Mouse (Mus musculus) heart, postnatal 0 days (tissue): ENCODE data around the gene Steap4. TPM values are rescaled to one million over a fixed set of nuclear protein-coding genes. Genes with fewer than 3 reads are reported as not detected.

Source experiments
- ATAC-seq: fragments of 200-750 bp; cut with Nextera tagmentation; 2 replicates; pipeline ENCODE4 v1.8.0; 2017; ENCODE audit warnings: low read depth, moderate number of reproducible peaks, moderate library complexity; ENCODE audit not compliant: insufficient read depth
- DNase-seq: peaks from one replicate; pipeline ENCODE4 v3.0.0-alpha.2; 2016; ENCODE audit warnings: low spot score
- H3K27ac ChIP-seq: fragments of 300-500 bp; sonication (generic); 2 replicates; pipeline ENCODE4 v1.5.1; 2014; ENCODE audit warnings: low read depth, mild to moderate bottlenecking
- H3K27me3 ChIP-seq: fragments of 300-500 bp; sonication (generic); 2 replicates; pipeline ENCODE4 v1.6.1; 2014; ENCODE audit warnings: low read length, mixed read lengths; ENCODE audit not compliant: control insufficient read depth, insufficient read depth
- H3K36me3 ChIP-seq: fragments of 300-500 bp; sonication (generic); replicated peaks from 2 replicates; pipeline ENCODE4 v1.6.1; 2014; ENCODE audit warnings: low read length, mixed read lengths; ENCODE audit not compliant: control insufficient read depth, insufficient read depth
- H3K4me1 ChIP-seq: fragments of 300-500 bp; sonication (generic); 2 replicates; pipeline ENCODE4 v1.6.1; 2014; ENCODE audit warnings: antibody characterized with exemption; ENCODE audit not compliant: control insufficient read depth, insufficient read depth
- H3K4me2 ChIP-seq: fragments of 300-500 bp; sonication (generic); 2 replicates; pipeline ENCODE4 v1.6.1; 2014; ENCODE audit warnings: low read depth, mild to moderate bottlenecking, low read length, moderate library complexity
- H3K4me3 ChIP-seq: fragments of 300-500 bp; sonication (generic); 2 replicates; pipeline ENCODE4 v1.5.1; 2014; ENCODE audit warnings: low read depth, low read length
- H3K9ac ChIP-seq: fragments of 300-500 bp; sonication (generic); replicated peaks from 2 replicates; pipeline ENCODE4 v1.6.1; 2014; ENCODE audit warnings: low read depth, low read length, mixed read lengths
- H3K9me3 ChIP-seq: fragments of 300-500 bp; sonication (generic); replicated peaks from 2 replicates; pipeline ENCODE4 v1.6.1; 2016; ENCODE audit warnings: low read length; ENCODE audit not compliant: control insufficient read depth
- CTCF ChIP-seq: IDR thresholded peaks from 2 replicates; pipeline ENCODE4 v1.5.1; 2016; ENCODE audit warnings: antibody characterized with exemption, control low read depth, low read depth
- EP300 ChIP-seq: IDR thresholded peaks from 2 replicates; pipeline ENCODE4 v1.6.1; 2016; ENCODE audit warnings: antibody characterized with exemption, low read depth
- WGBS: fragments of 180-500 bp; shearing (Covaris S2); extraction: QIAGEN DNeasy Blood & Tissue Kit; methylation state at CpG from one replicate; pipeline ENCODE4 v1.1.7; 2014; 5-methylcytosine and 5-hydroxymethylcytosine counted together
- polyA plus RNA-seq: library from polyadenylated mRNA; unstranded; fragments of >200 nt; fragmentation: Nextera tagmentation; extraction: Ambion mirVana; gene quantifications from 2 replicates; pipeline ENCODE4 v1.2.1, GENCODE M21; 2015
- total RNA-seq: library from RNA; depleted of rRNA; stranded (reverse); fragments of >200 nt; gene quantifications from 2 replicates; pipeline ENCODE4 v1.2.3, GENCODE M21; 2014; ENCODE audit warnings: low replicate concordance; rRNA removed

The Steap4 gene
- total and polyA plus RNA-seq, 2 experiments from 2014 or later, result 7.0 to 10.6 TPM

DNA sequence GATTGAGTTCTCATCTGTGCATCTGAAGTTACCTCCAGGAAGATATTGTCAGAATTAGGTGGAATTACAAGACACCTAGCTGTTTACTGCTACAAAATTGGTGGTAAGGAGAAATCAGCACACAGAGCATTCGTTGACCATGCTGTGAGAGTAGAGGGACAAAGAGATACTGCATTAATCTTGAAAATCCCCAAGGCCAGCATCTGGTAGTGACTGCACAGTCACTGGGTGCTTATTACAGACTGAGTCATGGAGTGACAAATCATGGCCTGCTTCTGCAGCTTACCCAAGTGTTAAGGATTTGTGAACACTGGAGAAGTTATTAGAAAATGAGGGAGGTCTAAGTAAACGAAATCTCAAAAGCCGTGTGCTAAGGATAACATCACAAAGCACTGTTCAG is 53.0 kb downstream of the Steap4 start:
- Histone ChIP-seq H3K27ac (no peak overlapping the region), H3K9ac (no peak overlapping the region), H3K4me3 (no peak overlapping the region), H3K4me2 (no peak overlapping the region), H3K27me3 (no peaks in the 10 kb centered on the region), H3K4me1 (no peaks in the 10 kb centered on the region), H3K36me3 (no peaks in the 10 kb centered on the region), H3K9me3 (no peaks in the 10 kb centered on the region)
- 66% methylated on average over 3 of the region's 3 CpGs for WGBS
- TF ChIP-seq CTCF (no peak), EP300 (no peak)
- ATAC-seq (no peak), DNase-seq (no peak)

Other genes starting within 250 kb of the Steap4 start
- gene Sri, start 85.6 kb downstream of the Steap4 start, total RNA-seq, result 136 and 152 TPM in 2 replicates
- 258 and 265 TPM in 2 replicates for gene Sri, start 85.6 kb downstream of the Steap4 start, polyA plus RNA-seq